Mouse (Mus musculus) hindbrain, embryonic 11.5 days (tissue): ENCODE measurements around the gene Cngb1. TPM values are rescaled to one million over a fixed set of nuclear protein-coding genes. Genes with fewer than 3 reads are reported as not detected.

Source experiments
- ATAC-seq: fragments of 200-750 bp; cut with Nextera tagmentation; 2 replicates; pipeline ENCODE4 v1.8.0; 2017; ENCODE audit warnings: mild to moderate bottlenecking, moderate TSS enrichment, moderate library complexity; ENCODE audit not compliant: low FRiP score
- DNase-seq: peaks from one replicate; pipeline ENCODE4 v3.0.0-alpha.2; 2015; ENCODE audit warnings: low spot score
- H3K27ac ChIP-seq: fragments of 300-500 bp; sonication (generic); 2 replicates; pipeline ENCODE4 v1.5.1; 2014; ENCODE audit warnings: mild to moderate bottlenecking, low read depth, low read length
- H3K27me3 ChIP-seq: fragments of 300-500 bp; sonication (generic); 2 replicates; pipeline ENCODE4 v1.6.1; 2014; ENCODE audit warnings: mild to moderate bottlenecking, low read length, moderate library complexity, mixed read lengths; ENCODE audit not compliant: control insufficient read depth, insufficient read depth
- H3K36me3 ChIP-seq: fragments of 300-500 bp; sonication (generic); 2 replicates; pipeline ENCODE4 v1.6.1; 2014; ENCODE audit warnings: mild to moderate bottlenecking, low read length, moderate library complexity, mixed read lengths; ENCODE audit not compliant: control insufficient read depth, insufficient read depth
- H3K4me1 ChIP-seq: fragments of 300-500 bp; sonication (generic); replicated peaks from 2 replicates; pipeline ENCODE4 v1.6.1; 2014; ENCODE audit warnings: low read length, mixed read lengths; ENCODE audit not compliant: control insufficient read depth, insufficient read depth
- H3K4me2 ChIP-seq: fragments of 300-500 bp; sonication (generic); replicated peaks from 2 replicates; pipeline ENCODE4 v1.6.1; 2014; ENCODE audit warnings: mild to moderate bottlenecking, low read depth, low read length
- H3K4me3 ChIP-seq: fragments of 300-500 bp; sonication (generic); 2 replicates; pipeline ENCODE4 v1.5.1; 2014; ENCODE audit warnings: low read depth, low read length
- H3K9ac ChIP-seq: fragments of 300-500 bp; sonication (generic); 2 replicates; pipeline ENCODE4 v1.6.1; 2014; ENCODE audit warnings: low read depth, low read length
- H3K9me3 ChIP-seq: fragments of 300-500 bp; sonication (generic); 2 replicates; pipeline ENCODE4 v1.6.1; 2016; ENCODE audit warnings: low read length; ENCODE audit not compliant: control insufficient read depth
- WGBS: fragments of 180-500 bp; shearing (Covaris S2); extraction: QIAGEN DNeasy Blood & Tissue Kit; methylation state at CpG from one replicate; pipeline ENCODE4 v1.1.7; 2014; 5-methylcytosine and 5-hydroxymethylcytosine counted together
- polyA plus RNA-seq: library from polyadenylated mRNA; unstranded; fragments of >200 nt; fragmentation: Nextera tagmentation; extraction: Ambion mirVana; gene quantifications from 2 replicates; pipeline ENCODE4 v1.2.1, GENCODE M21; 2014

The Cngb1 gene
- polyA plus RNA-seq, result 0.66 and 0.71 TPM in 2 replicates

- H3K27ac ChIP-seq, result no peak within 1 kb of the TSS
- ATAC-seq, result no peak
Observed at GRCm38 (mm10) chr8:95306431-95306830, at the start of gene Cngb1. TSS of gene Cngb1 (minus strand) at chr8:95306585.

GRCm38 (mm10) chr8:95354606-95355005 is 48.2 kb upstream of the Cngb1 start:
- H3K4me3 ChIP-seq, result no peak overlapping the region
- H3K36me3 ChIP-seq, result no peaks in the 10 kb centered on the region
- no peaks in the 10 kb centered on the region for H3K9me3 ChIP-seq
- DNase-seq (no peak), ATAC-seq (no peak)
- H3K9ac ChIP-seq, result no peak overlapping the region
- 79% methylated on average over 2 of the region's 2 CpGs for WGBS
- no peaks in the 10 kb centered on the region; the same call in 1 of the 2 replicates for H3K4me1 ChIP-seq
- H3K4me2 ChIP-seq, result no peak overlapping the region
- peaks cover 2% of the 10 kb centered on the region; the same call in 1 of the 2 replicates for H3K27me3 ChIP-seq
- H3K27ac ChIP-seq, result no peak overlapping the region

More at GRCm38 (mm10) chr8:95306431-95306830, at the start of gene Cngb1:
- Histone ChIP-seq H3K27me3 (no peaks in the 10 kb centered on the region), H3K4me2 (no peak within 1 kb of the TSS), H3K36me3 (no peaks in the 10 kb centered on the region), H3K9ac (no peak within 1 kb of the TSS), H3K4me1 (no peaks in the 10 kb centered on the region), H3K9me3 (no peaks in the 10 kb centered on the region), H3K4me3 (no peak within 1 kb of the TSS)
- WGBS, result 60% methylated on average over 6 of the region's 6 CpGs
- no peak for DNase-seq

- DNase-seq, result peak; percentile 79
- peak; percentile 69 for ATAC-seq
- no peaks in the 10 kb centered on the region; the same call in 1 of the 2 replicates for H3K4me1 ChIP-seq
Observed at GRCm38 (mm10) chr8:95352871-95353866, 46.8 kb upstream of the Cngb1 start.

GRCm38 (mm10) chr8:95352151-95352870 is 45.9 kb upstream of the Cngb1 start, which contains the start of gene Mmp15:
TSS of gene Mmp15 (plus strand) at chr8:95352268.
- peak within 1 kb of the TSS; percentile 87 for H3K4me2 ChIP-seq
- peak within 1 kb of the TSS; percentile 87 for H3K27ac ChIP-seq
- peak within 1 kb of the TSS; percentile 98 for H3K9ac ChIP-seq
- peak within 1 kb of the TSS; percentile 84 for H3K4me3 ChIP-seq
- no peaks in the 10 kb centered on the region for H3K9me3 ChIP-seq
- DNase-seq (peak; percentile 87), ATAC-seq (peak; percentile 84)
- H3K4me1 ChIP-seq, result no peaks in the 10 kb centered on the region; the same call in 1 of the 2 replicates
- whole genome bisulfite sequencing, result under 1% methylated on average over 72 of the region's 80 CpGs
- H3K27me3 ChIP-seq, result peaks cover 2% of the 10 kb centered on the region; the same call in 1 of the 2 replicates
- H3K36me3 ChIP-seq, result no peaks in the 10 kb centered on the region

More at GRCm38 (mm10) chr8:95352871-95353866, 46.8 kb upstream of the Cngb1 start:
- Histone ChIP-seq H3K9me3 (no peaks in the 10 kb centered on the region), H3K27me3 (peaks cover 2% of the 10 kb centered on the region; the same call in 1 of the 2 replicates), H3K27ac (peak overlapping the region; percentile 87), H3K9ac (peak overlapping the region; percentile 98), H3K4me2 (peak overlapping the region; percentile 87), H3K4me3 (peak overlapping the region; percentile 84), H3K36me3 (no peaks in the 10 kb centered on the region)
- WGBS, result 2% methylated on average over 61 of the region's 62 CpGs

- Histone ChIP-seq H3K4me1 (no peaks in the 10 kb centered on the region; the same call in 1 of the 2 replicates), H3K27me3 (peaks cover 2% of the 10 kb centered on the region; the same call in 1 of the 2 replicates), H3K27ac (no peak overlapping the region), H3K4me3 (peak overlapping the region; percentile 84), H3K9me3 (no peaks in the 10 kb centered on the region), H3K9ac (no peak overlapping the region; the same call in 1 of the 2 replicates), H3K36me3 (no peaks in the 10 kb centered on the region), H3K4me2 (peak overlapping the region; percentile 87)
- DNase-seq, result peak; percentile 65
- 0 out of 2 replicates have a peak, but pooled peaks have one; percentile 15 for ATAC-seq
- 4% methylated on average over 15 of the region's 15 CpGs for WGBS
Observed at GRCm38 (mm10) chr8:95351461-95351860, 45.1 kb upstream of the Cngb1 start.

- Histone ChIP-seq H3K9me3 (no peaks in the 10 kb centered on the region), H3K36me3 (no peaks in the 10 kb centered on the region), H3K27ac (no peak overlapping the region), H3K4me1 (no peaks in the 10 kb centered on the region; the same call in 1 of the 2 replicates), H3K4me3 (no peak overlapping the region), H3K4me2 (no peak overlapping the region), H3K27me3 (peaks cover 2% of the 10 kb centered on the region; the same call in 1 of the 2 replicates), H3K9ac (no peak overlapping the region)
- no peak for DNase-seq
- 65% methylated on average over 18 of the region's 19 CpGs for WGBS
- no peak for ATAC-seq
Observed at GRCm38 (mm10) chr8:95348811-95349630, 42.6 kb upstream of the Cngb1 start.

- ATAC-seq, result no peak
- H3K4me1 ChIP-seq, result no peaks in the 10 kb centered on the region; the same call in 1 of the 2 replicates
- no peak overlapping the region for H3K9ac ChIP-seq
- no peak overlapping the region for H3K27ac ChIP-seq
- H3K4me3 ChIP-seq, result no peak overlapping the region
- no peaks in the 10 kb centered on the region for H3K9me3 ChIP-seq
- H3K4me2 ChIP-seq, result no peak overlapping the region
- H3K36me3 ChIP-seq, result no peaks in the 10 kb centered on the region
- 88% methylated on average over 2 of the region's 2 CpGs for WGBS
- no peak for DNase-seq
- peaks cover 2% of the 10 kb centered on the region; the same call in 1 of the 2 replicates for H3K27me3 ChIP-seq
Observed at GRCm38 (mm10) chr8:95348356-95348755, 42.0 kb upstream of the Cngb1 start.
